Mouse (Mus musculus) lung, adult 10 weeks (tissue): ENCODE data around the gene Aldh5a1. TPM values are rescaled to one million over a fixed set of nuclear protein-coding genes. Genes with fewer than 3 reads are reported as not detected.

ENCODE experiments used
- polyA plus RNA-seq: library from polyadenylated mRNA; stranded (reverse); fragments of 350-450 nt; fragmentation: Illumina TruSeq; extraction: RNeasy Lipid Tissue Mini Kit (QIAGEN cat#74804); gene quantifications from one replicate; pipeline ENCODE4 v1.2.3, GENCODE M21; 2014; ENCODE audit warnings: low read depth, low replicate concordance; ENCODE audit not compliant: insufficient read depth

The Aldh5a1 gene
- 2.2 TPM for polyA plus RNA-seq

DNA sequence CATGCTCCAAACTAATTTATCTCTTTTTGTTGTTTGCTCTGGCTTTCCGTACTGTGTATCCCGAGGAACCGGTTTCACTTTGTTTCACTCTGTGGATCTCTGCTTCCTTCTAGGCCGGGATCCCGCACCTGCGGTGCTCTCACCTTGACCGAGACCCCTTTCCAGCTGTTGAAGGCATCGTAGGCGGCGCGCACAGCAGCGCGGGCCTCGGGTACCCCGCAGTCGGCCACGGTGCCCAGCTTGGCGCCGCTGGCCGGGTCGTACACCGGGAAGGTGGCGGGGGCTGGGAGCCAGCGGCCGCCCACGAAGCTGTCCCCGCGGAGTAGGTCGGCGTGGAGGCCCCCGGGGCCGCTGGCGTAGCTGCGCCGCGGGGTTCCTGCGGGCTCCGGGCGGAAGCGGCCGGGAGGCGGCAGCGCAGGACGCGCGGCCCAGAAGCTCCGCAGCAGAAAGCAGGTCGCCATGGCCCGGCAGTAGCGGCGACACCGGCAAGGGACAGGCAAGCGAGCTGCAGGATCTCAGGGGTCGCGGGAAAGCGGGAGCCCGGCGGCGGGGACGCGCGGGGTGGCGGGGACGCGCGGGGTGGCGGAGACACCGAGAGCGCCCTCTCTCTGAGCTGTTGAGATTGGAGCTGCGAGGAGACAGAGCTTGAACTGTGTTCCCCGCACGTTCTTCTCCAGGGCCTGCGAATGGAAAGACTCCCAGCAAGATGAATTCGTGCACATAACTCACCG, at the start of gene Aldh5a1:
Gene Aldh5a1 (minus strand): TSS at position 554 of the 731 bp plus-strand sequence.

DNA sequence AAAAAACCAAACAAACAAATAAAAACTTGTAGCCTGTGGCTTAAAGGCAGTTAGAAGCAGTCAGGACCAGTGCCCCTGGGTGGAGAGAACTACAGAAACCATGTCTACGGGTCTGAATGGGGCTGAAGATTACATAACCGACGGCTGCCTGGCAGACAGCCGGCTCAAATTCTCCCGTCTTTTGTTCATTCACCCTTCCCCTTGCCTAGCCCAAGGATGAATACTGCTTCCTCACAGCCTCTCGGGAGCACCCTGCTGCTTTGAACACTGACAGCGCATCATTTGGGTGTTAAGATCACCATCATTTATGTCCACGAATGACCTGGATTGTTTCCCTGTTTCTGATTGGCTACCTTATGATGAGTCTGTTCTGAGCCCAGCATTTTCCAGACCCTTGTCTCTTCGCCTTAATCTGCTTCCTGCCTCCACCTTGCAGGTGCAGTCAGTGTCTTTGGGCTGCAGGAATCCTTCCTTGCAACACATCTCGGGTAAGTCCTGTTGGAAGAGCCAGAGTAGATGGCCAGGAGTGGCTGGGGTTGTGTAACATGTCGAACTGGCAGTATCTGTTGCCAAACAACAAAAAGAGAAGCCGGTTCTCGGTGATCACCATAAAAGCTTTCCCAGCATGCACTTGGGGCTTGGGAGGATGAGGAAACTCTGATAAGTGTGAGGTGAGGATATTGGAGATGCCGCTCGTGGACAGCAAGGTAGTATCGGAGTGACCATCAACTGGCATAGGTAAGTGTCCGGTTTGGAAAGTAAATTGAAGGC, 5.2 kb upstream of the Aldh5a1 start, which contains the start of gene Gpld1:
Gene Gpld1 (plus strand): TSS at position 641 of the 771 bp plus-strand sequence.

Other genes with a start within 250 kb of the Aldh5a1 start
- not detected for gene Armh2, start 196.4 kb downstream of the Aldh5a1 start, polyA plus RNA-seq
- gene Gmnn, start 175.7 kb downstream of the Aldh5a1 start, polyA plus RNA-seq = 18.6 TPM
- gene BC005537, start 136.0 kb downstream of the Aldh5a1 start, polyA plus RNA-seq = 70.4 TPM
- gene Acot13, start 106.1 kb downstream of the Aldh5a1 start, polyA plus RNA-seq = 97.3 TPM
- gene Tdp2, start 106.0 kb downstream of the Aldh5a1 start, polyA plus RNA-seq = 12.3 TPM
- 0.21 TPM for gene D130043K22Rik, start 92.5 kb downstream of the Aldh5a1 start, polyA plus RNA-seq
- gene Gpld1, start 5.5 kb upstream of the Aldh5a1 start, polyA plus RNA-seq = 1.7 TPM
- 7.7 TPM for gene Mrs2, start 82.7 kb upstream of the Aldh5a1 start, polyA plus RNA-seq
- 2.3 TPM for gene Dcdc2a, start 118.3 kb upstream of the Aldh5a1 start, polyA plus RNA-seq